Comparison of ENCODE assay signal across 8 mouse cellular contexts in the genomic region with DNA sequence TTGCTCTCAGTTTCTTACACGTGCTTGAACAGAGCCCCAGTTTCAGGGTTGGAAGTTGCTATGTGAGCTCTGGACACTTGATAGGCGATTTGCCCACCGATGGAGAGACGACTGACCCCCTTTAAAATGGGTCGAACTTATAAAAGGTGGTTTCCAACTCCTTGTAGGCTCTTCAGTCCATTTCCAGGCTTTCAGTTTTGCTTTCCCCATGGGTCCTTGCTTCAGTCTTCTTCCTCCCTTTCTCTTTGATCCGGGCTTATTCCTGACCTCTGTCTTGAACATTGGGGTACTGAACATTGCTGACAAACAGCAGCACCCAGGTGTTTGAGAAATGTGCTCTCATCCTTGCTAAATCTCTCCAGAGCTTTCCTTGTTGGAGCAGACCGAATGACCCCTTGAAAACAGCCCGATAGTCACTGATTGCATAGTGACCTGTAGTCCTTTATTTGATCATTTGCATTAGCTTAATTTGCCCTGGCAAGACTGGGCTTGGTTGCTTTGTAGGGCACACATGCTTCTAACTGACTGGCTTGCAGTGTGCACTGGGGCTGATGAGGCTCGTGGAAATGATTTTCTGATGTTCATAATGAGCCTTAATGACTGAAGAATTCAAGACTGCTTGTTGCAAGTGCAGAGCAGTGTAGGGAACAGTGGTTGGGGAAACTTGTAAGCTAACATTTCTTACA. TPM values are rescaled to one million over a fixed set of nuclear protein-coding genes. Genes with fewer than 3 reads are reported as not detected.
A peak's percentile ranks its signal among the peaks of the same experiment; 100 is the strongest.
DNase-seq lines count a peak whose midpoint lies in the region; ATAC-seq and TF ChIP-seq lines count a peak whose summit lies in the region.

No protein-coding gene starts in this region.

- peak overlapping the region; percentile 97 for H3K4me3 ChIP-seq in kidney, postnatal 0 days (replicated peaks; ENCODE audit: low read depth, low read length)
- peak overlapping the region; percentile 25 for H3K4me3 ChIP-seq in embryonic fibroblast, embryonic 13.5 days (ENCODE audit: insufficient read depth, low read length)
- H3K4me3 ChIP-seq in intestine, postnatal 0 days (ENCODE audit: low read depth, low read length) = peak overlapping the region; percentile 91
- H3K4me3 ChIP-seq in neural tube, embryonic 13.5 days = peak overlapping the region; percentile 98

- no peak for ATAC-seq in kidney, postnatal 0 days (replicated peaks; ENCODE audit: low FRiP score, low read depth)
- ATAC-seq in intestine, postnatal 0 days = no peak
- ATAC-seq in neural tube, embryonic 13.5 days (ENCODE audit: low read depth) = no peak

- DNase-seq in kidney, postnatal 0 days (ENCODE audit: low spot score) = no peak
- no peak for DNase-seq in kidney, postnatal 25 days
- DNase-seq in testis, postnatal 14 days (ENCODE audit: low spot score) = no peak
- DNase-seq in cerebellum, adult 18-20 months = no peak
- DNase-seq in right cerebral cortex, postnatal 14 days = no peak

- no peak for TF ChIP-seq POLR2A in embryonic fibroblast, embryonic 13.5 days (IDR thresholded peaks at IDR 0.05; ENCODE audit: low read depth, low read length)

- no peak overlapping the region for H3K27ac ChIP-seq in kidney, postnatal 0 days
- no peak overlapping the region; the same call in 1 of the 2 replicates for H3K27ac ChIP-seq in embryonic fibroblast, embryonic 13.5 days (ENCODE audit: insufficient read depth, low read length)
- H3K27ac ChIP-seq in intestine, postnatal 0 days (ENCODE audit: low read depth, low read length) = peak overlapping the region; percentile 68; the same call in 1 of the 2 replicates
- no peak overlapping the region for H3K27ac ChIP-seq in neural tube, embryonic 13.5 days (replicated peaks)

- H3K4me1 ChIP-seq in kidney, postnatal 0 days (replicated peaks; ENCODE audit: insufficient read depth, low read length) = peaks cover 19% of the 10 kb centered on the region
- peaks cover 4% of the 10 kb centered on the region; the same call in 1 of the 2 replicates for H3K4me1 ChIP-seq in embryonic fibroblast, embryonic 13.5 days (ENCODE audit: control insufficient read depth, insufficient read depth, low read length)
- H3K4me1 ChIP-seq in intestine, postnatal 0 days (replicated peaks; ENCODE audit: control insufficient read depth, insufficient read depth, low read length) = peaks cover 8% of the 10 kb centered on the region; the same call in 1 of the 2 replicates
- H3K4me1 ChIP-seq in neural tube, embryonic 13.5 days (replicated peaks) = peaks cover 41% of the 10 kb centered on the region

- no peaks in the 10 kb centered on the region for H3K36me3 ChIP-seq in kidney, postnatal 0 days (ENCODE audit: insufficient read depth, low read length)
- peaks cover 4% of the 10 kb centered on the region; the same call in 1 of the 2 replicates for H3K36me3 ChIP-seq in intestine, postnatal 0 days (ENCODE audit: control insufficient read depth, insufficient read depth)
- H3K36me3 ChIP-seq in neural tube, embryonic 13.5 days = no peaks in the 10 kb centered on the region

- no peaks in the 10 kb centered on the region for H3K27me3 ChIP-seq in kidney, postnatal 0 days (ENCODE audit: insufficient read depth, low read length)
- no peaks in the 10 kb centered on the region for H3K27me3 ChIP-seq in intestine, postnatal 0 days (replicated peaks; ENCODE audit: control insufficient read depth, insufficient read depth, low read length)
- H3K27me3 ChIP-seq in neural tube, embryonic 13.5 days = no peaks in the 10 kb centered on the region

- no peaks in the 10 kb centered on the region for H3K9me3 ChIP-seq in kidney, postnatal 0 days (replicated peaks; ENCODE audit: low read length)
- H3K9me3 ChIP-seq in intestine, postnatal 0 days (ENCODE audit: control insufficient read depth) = no peaks in the 10 kb centered on the region
- no peaks in the 10 kb centered on the region for H3K9me3 ChIP-seq in neural tube, embryonic 13.5 days

- H3K4me2 ChIP-seq in kidney, postnatal 0 days (ENCODE audit: low read length) = peak overlapping the region; percentile 68
- peak overlapping the region; percentile 92 for H3K4me2 ChIP-seq in intestine, postnatal 0 days (replicated peaks; ENCODE audit: low read depth)
- H3K4me2 ChIP-seq in neural tube, embryonic 13.5 days = peak overlapping the region; percentile 95

- H3K9ac ChIP-seq in kidney, postnatal 0 days (ENCODE audit: low read depth, low read length) = peak overlapping the region; percentile 46
- H3K9ac ChIP-seq in intestine, postnatal 0 days (ENCODE audit: low read depth, low read length) = peak overlapping the region; percentile 50
- peak overlapping the region; percentile 97 for H3K9ac ChIP-seq in neural tube, embryonic 13.5 days

- 23% methylated on average over 9 of the region's 9 CpGs for WGBS in kidney, postnatal 0 days
- WGBS in intestine, postnatal 0 days = 39% methylated on average over 9 of the region's 9 CpGs
- WGBS in neural tube, embryonic 13.5 days = 49% methylated on average over 9 of the region's 9 CpGs

- TF ChIP-seq CTCF in kidney, postnatal 0 days (IDR thresholded peaks at IDR 0.05; ENCODE audit: low read depth) = no peak
- TF ChIP-seq CTCF in embryonic fibroblast, embryonic 13.5 days (IDR thresholded peaks at IDR 0.05; ENCODE audit: borderline replicate concordance, insufficient read depth, low read length) = no peak
- TF ChIP-seq CTCF in intestine, postnatal 0 days (IDR thresholded peaks at IDR 0.05; ENCODE audit: low read depth) = no peak

RNA-seq across cellular contexts. Expression of a gene that starts 3.4 kb away (rescaled TPM):
- 41.8 and 43.0 TPM in 2 replicates for polyA plus RNA-seq in kidney, postnatal 0 days (2015; fragmentation: Nextera tagmentation; extraction: Ambion mirVana)
- polyA plus RNA-seq in embryonic fibroblast, embryonic 13.5 days (2011; ENCODE audit: insufficient read length, low read depth, missing spikeins) = 24.4 and 28.5 TPM in 2 replicates
- polyA plus RNA-seq in intestine, postnatal 0 days (2015; fragmentation: Nextera tagmentation; extraction: Ambion mirVana) = 17.0 and 17.1 TPM in 2 replicates
- 33.9 and 39.9 TPM in 2 replicates for polyA plus RNA-seq in neural tube, embryonic 13.5 days (2015; fragmentation: Nextera tagmentation; extraction: Ambion mirVana)

Comparison
In these comparisons a context has a peak if more than half of its experiments do, and no peak if none do; other contexts are left out.
1. H3K4me3 ChIP-seq: peak in every context shown above with its lines; median percentile 98 in neural tube, embryonic 13.5 days; 97 in kidney, postnatal 0 days; 91 in intestine, postnatal 0 days; 25 in embryonic fibroblast, embryonic 13.5 days.
2. H3K9ac ChIP-seq: peak in every context shown above with its lines; median percentile 97 in neural tube, embryonic 13.5 days; 50 in intestine, postnatal 0 days; 46 in kidney, postnatal 0 days.